Mouse (Mus musculus) liver, postnatal 0 days (tissue): ENCODE results near the gene Thrap3.

Experiments
- CTCF ChIP-seq: sonication (generic); IDR thresholded peaks from 2 replicates; pipeline ENCODE4 v1.5.1; 2016; ENCODE audit warnings: antibody characterized with exemption, low read depth
- EP300 ChIP-seq: IDR thresholded peaks from 2 replicates; pipeline ENCODE4 v1.6.1; 2016; ENCODE audit warnings: antibody characterized with exemption, low read depth, mild to moderate bottlenecking

DNA sequence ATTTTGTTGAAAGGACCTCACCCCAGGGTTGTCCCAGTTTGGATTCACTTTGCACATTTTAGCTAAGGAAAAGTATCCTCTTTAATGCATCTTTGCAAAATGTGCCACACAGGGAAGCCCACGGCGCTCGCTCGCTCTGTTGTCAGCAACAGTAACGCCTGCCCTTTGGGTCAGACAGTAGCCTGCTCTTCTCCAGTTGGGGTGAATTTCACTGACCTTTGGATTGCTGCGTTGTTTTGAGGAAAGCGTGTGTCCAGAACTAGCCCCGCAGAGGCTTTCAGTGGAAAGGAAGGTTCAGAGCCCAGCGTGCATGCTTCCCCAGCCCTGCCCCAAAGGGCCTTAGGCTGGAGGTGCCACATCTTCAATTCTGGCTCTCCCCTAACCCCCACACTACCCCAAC, 87.1 kb downstream of the Thrap3 start:
- no peak for TF ChIP-seq CTCF
- TF ChIP-seq EP300 = no peak
